Mouse (Mus musculus): ENCODE results near the gene Glb1l. TPM values are rescaled to one million over a fixed set of nuclear protein-coding genes. Genes with fewer than 3 reads are reported as not detected.
"Not testable (repeated sequence)": the region's sequence is repeated elsewhere in the genome, so short reads cannot be mapped to it uniquely, and the experiment has no call there.

The Glb1l gene
- total RNA-seq, 1 experiment from 2014 or later: 16.2 TPM

DNA sequence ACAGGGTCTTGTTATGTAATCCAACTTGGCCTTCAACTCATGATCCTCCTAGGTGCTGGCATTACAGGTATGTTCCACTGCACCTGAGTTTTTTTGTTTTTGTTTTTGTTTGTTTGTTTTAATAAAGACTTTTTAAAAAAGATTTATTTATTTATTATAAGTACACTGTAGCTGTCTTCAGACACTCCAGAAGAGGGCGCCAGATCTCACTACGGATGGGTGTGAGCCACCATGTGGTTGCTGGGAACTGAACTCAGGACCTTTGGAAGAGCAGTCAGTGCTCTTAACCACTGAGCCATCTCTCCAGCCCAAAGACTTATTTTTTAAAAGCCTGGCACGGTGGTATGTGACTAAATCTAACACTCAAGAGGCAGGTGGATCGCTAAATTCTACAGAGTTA, 21.9 kb upstream of the Glb1l start:
- ATAC-seq (ENCODE audit: extremely low read depth, insufficient number of reproducible peaks, low FRiP score, poor library complexity, severe bottlenecking): not testable (repeated sequence)

DNA sequence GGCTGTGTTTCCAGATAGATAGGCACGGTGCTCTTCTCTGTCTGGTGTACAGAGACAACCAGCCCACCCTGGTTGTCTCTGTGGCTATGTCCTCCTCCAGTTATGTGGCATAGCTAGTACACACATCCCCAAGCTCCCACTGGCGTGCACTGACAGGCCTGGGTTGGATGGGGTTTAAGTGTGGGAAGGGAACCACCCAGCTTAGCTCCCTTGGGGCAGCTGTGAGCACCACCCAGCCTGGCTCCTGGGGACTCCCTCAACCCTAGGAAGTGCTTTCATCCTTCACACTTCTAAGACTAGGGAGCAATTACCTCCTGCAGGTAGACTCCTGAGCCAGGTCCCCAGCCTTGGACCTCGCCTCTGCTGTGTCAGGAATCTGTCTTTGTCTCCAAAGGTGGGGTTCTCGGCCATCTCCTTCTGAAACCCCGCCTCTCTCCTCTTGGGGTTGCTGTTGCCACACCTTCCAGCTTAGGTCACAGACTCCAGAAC, 21.1 kb upstream of the Glb1l start, which contains the start of gene A630095N17Rik:
A630095N17Rik (minus strand) TSS at position 439 of the 489 bp plus-strand sequence.
- ATAC-seq (ENCODE audit: extremely low read depth, insufficient number of reproducible peaks, low FRiP score, poor library complexity, severe bottlenecking): no peak

DNA sequence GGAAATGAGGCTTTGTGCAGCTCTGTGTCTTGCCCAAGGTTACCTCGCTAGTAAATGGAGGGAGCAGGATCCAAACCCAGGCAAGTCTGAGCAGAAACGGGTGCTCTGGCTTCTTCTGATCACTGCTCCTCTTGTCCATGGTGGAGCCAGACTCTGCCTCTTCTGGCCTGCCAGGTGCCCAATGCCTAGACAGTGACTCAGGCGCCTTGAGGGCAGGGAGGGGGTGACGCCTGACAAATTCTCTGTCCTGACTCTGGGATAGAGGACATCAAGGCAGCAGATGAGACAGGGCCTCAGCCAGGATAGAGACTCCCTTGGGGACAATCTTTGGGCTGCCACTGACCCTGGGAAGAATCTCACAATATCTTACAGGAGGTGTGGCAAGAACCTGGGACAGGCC, 20.6 kb upstream of the Glb1l start:
- no peak for ATAC-seq (ENCODE audit: extremely low read depth, insufficient number of reproducible peaks, low FRiP score, poor library complexity, severe bottlenecking)

DNA sequence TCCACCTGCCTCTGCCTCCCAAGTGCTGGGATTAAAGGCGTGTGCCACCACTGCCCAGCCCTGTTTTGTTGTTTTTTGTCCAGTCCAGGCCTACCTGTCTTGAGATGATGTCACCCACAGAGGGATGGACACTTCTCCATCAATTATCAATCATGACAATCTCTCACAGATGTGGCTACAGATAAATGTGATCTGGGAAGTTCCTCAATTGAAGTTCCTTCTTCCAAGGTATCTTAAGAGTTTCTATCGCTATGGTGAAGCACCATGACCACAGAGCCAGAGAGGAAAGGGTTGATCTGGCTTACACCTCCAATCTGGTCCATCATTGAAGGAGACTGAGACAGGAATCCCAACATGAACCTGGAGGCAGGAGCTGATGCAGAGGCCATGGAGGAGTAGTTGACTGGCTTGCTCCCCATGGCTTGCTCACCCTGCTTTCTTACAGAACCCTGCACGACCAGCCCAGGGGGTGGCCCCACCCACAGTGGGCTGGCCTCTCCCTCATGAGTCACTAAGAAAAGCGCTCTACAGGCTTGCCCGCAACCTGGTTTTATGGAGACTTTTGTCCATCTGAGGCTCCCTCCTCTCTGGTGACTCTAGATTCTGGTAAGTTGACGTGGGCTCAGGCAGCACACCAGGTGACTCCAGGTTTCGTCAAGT, 19.9 kb upstream of the Glb1l start:
- ATAC-seq (ENCODE audit: extremely low read depth, insufficient number of reproducible peaks, low FRiP score, poor library complexity, severe bottlenecking): no peak

DNA sequence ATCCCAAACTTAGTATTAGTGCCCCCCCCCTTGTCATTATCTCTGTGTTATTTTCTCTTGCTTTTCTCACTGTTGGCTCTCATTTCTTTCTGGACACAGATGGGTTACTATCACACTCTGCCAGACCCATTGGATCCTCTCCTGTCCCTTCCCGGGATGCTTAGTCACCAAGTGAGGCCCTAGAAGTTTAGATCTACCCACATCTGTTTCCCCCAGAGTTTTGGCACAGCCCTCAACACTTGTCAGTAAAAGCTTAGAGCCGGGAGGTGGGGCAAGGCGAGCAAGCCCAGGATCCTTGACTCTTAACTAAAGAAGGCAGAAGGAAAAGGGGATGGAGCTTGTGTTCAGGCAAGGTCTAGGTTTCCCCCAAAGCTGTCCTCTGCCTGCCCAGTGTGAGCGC, 18.5 kb upstream of the Glb1l start:
- no peak for ATAC-seq (ENCODE audit: extremely low read depth, insufficient number of reproducible peaks, low FRiP score, poor library complexity, severe bottlenecking)

DNA sequence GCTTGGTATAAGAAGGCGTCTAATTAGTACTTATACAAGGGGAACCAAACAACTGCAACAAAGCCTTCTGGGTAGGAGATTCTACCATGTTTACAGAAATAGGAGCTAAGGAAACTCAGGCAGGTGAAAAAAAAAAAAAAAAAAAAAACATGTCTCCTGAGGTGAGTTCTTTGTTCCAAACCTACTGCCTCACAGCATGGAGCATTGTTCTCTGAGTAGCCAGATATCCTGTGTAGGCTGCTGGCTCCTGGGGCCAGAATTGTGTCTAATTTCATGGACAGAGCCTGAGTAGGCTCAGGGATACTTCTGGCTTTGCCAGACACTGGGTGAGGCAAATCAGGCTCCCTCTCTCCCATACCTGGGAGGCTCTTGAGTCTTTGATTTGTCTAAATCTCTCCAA, 17.0 kb upstream of the Glb1l start:
- no peak for ATAC-seq (ENCODE audit: extremely low read depth, insufficient number of reproducible peaks, low FRiP score, poor library complexity, severe bottlenecking)

DNA sequence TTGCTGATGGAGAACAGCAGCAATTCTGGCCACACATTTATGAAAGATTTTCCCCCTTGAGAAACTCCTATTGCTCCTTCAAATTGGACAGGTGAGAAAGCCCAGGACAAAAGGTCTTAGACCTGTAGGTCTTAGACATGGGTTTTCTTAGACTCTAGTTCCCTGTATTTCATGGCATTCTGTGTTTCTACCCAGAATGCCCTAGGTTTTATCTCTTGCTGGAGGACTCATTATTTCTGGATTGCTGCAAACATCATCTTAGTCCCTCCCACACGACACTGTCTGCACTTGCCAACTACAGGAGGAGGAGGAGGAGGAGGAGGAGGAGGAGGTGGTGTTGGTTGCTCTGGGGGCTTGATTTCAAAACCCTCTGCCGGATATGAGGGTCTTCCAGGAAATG, 15.5 kb upstream of the Glb1l start:
- no peak for ATAC-seq (ENCODE audit: extremely low read depth, insufficient number of reproducible peaks, low FRiP score, poor library complexity, severe bottlenecking)

DNA sequence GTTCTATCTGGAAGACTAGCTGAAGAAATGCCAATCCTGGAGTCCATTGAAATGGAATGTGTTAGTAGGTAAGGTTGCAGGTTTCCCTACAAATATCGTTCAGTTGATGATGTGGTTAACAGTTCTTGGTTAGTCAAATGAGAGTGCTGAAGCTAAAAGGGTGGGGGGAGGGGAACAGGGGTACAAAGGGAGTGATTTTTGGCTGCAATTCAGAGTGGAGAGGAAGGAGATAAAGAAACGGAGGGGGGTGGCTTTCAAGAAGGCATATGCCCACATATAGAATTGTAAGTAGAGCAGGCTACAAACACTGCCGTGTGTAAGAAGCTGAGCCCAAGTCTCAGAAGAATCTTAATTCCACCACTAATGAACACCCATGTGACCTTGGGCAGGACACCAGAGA, 14.9 kb upstream of the Glb1l start:
- ATAC-seq (ENCODE audit: extremely low read depth, insufficient number of reproducible peaks, low FRiP score, poor library complexity, severe bottlenecking): no peak

DNA sequence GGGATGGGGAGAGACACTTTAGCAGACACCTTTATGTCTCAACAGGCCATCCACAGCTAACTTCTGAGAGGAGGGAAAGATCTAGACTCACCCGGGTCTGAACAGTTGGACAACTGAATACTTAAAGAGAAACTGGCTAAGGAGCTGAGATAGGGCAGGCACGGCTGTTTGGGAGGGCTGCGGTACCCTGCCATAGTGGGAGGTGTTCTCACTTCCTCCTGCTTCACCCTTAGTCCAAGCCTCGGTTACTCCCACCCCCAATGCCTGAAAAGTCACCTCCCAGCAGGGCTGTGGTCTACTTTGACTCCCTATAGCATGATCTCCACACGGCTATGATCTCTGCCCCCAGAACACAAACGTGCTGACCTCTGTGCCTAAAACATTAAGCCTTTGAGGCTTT, 12.9 kb upstream of the Glb1l start:
- ATAC-seq (ENCODE audit: extremely low read depth, insufficient number of reproducible peaks, low FRiP score, poor library complexity, severe bottlenecking): no peak

DNA sequence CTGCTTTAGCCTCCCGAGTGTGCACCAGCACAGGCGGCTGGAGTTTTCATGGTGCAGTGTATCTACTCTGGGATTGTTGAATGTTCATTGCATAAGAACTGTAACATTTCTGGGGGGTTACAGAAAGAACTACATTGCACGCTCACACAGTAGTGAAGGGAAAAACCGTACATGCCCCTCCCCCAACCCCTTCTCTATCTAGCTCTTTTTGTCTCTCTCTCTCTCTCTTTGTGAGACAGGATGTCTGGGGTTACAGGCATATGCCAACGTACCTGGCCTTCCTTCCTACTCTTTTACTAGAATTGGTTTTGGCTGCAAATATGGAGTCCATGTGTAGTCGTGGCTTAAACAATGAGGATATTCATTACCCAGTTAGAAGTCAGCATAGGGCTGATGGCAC, 12.3 kb upstream of the Glb1l start:
- ATAC-seq (ENCODE audit: extremely low read depth, insufficient number of reproducible peaks, low FRiP score, poor library complexity, severe bottlenecking): no peak

DNA sequence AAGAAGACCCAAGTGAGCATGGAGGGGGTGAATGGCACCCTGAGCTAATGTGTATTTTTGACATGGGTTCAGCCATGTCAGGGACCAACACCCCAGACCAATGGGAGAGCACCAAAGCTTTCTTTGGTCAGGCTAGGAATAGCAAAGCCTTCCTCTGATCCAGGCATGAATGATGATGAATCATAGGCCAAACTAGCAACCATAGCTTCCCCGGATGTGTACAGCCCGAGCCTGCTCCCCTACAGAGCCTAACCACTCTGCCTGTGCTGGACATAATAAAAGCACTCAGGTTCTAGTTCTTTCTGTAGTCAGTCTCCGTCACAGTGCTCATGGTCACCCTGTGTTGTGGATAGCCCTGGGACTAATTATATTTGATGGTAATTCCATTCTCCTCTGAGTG, 10.9 kb upstream of the Glb1l start:
- no peak for ATAC-seq (ENCODE audit: extremely low read depth, insufficient number of reproducible peaks, low FRiP score, poor library complexity, severe bottlenecking)

DNA sequence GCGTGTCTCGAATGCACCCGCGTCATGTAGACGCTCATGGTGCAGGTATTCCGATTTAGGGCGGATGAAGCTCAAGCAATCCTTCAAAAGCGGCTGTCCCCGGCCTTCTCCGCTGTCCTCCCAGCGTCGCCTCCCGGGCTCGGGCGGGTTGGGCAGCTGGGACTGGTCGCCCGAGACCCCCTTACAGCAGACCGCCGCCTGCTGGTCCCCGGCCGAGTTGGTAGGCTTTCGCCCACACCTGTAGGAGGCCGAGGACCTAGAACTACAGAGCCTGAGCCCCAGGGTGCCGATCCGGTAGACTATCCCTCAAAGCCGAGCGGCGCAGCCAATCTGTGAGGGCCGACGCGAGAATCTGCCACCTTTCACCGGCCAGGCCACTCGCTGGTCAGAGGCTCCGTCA, 8.9 kb upstream of the Glb1l start, which contains the start of gene Tuba4a:
Tuba4a (minus strand) TSS at position 335 of the 400 bp plus-strand sequence.
- no peak for ATAC-seq (ENCODE audit: extremely low read depth, insufficient number of reproducible peaks, low FRiP score, poor library complexity, severe bottlenecking)

DNA sequence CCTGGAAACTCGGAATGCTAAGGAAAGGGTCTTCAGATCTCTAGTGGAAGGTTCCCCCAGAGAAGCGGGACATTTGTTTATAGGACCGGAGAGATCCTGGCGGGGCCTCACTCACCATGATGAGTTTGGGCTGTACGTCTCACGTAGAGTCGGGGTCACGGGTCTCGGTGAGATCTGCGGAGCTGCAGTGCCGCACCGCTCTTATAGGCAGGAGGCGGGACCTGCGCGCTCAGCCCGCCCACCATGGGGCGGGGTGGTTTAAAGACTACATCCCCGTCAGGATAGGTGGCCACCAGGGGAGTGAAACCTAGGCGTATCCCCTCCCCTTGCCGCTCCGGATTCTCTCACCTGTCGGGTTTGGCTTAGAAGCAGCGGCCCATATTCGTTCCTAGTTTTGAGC, 8.5 kb upstream of the Glb1l start:
- ATAC-seq (ENCODE audit: extremely low read depth, insufficient number of reproducible peaks, low FRiP score, poor library complexity, severe bottlenecking): peak; percentile 86

DNA sequence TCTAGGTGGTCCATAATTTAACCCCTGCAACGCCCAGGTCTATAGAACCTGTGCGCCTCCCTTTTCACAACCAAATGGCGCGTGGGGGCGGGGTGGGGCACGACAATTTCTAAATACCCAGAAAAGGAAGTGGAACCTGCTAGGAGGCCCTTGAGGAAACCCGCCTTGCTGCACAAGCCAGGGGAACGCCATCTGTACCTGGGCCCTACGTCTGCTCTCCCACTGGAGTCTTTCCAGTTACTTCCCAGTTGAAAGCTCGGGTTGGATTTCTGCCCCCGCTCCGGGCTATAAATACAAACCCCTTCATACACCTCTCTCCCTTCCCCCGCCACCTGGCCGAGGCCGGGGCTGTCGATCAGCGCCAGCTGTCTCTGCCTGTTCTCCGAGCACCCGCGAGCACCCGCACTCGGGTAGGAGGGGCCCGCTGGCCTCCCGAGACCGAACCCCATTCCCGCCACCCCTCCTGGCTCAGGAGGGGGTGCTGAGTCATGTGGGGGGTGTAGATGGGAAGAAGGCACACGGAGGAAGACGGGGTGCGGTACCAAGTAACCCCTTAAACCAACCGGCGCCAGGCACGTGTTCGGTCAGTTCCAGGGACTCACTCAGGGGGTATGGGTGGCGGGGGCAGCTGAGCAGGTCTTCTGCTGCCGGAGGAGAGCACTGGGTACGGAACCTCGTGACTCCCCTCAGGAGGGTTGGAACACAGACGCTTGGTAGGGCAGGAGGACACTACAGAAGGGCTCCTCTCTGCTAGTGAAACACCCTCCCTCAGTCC, 7.8 kb upstream of the Glb1l start:
- peak; percentile 37; the same call in 1 of the 2 replicates for ATAC-seq (ENCODE audit: extremely low read depth, insufficient number of reproducible peaks, low FRiP score, poor library complexity, severe bottlenecking)

DNA sequence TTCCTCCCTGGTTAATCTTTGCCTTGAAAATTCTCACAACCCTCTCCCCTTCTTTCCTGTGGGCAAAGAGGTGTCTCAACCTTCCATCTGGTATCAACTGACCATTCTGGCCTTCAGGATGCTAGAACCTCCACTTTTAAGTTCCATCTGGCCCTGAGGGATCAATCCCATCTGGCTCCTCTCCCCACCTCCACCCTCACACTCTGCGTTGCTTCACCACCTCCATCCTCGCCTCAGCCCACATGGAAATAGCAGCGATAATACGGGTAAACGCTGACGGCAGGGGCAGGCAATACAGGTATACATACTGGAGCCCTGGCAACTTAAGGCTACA, 7.2 kb upstream of the Glb1l start:
- ATAC-seq (ENCODE audit: extremely low read depth, insufficient number of reproducible peaks, low FRiP score, poor library complexity, severe bottlenecking): no peak

DNA sequence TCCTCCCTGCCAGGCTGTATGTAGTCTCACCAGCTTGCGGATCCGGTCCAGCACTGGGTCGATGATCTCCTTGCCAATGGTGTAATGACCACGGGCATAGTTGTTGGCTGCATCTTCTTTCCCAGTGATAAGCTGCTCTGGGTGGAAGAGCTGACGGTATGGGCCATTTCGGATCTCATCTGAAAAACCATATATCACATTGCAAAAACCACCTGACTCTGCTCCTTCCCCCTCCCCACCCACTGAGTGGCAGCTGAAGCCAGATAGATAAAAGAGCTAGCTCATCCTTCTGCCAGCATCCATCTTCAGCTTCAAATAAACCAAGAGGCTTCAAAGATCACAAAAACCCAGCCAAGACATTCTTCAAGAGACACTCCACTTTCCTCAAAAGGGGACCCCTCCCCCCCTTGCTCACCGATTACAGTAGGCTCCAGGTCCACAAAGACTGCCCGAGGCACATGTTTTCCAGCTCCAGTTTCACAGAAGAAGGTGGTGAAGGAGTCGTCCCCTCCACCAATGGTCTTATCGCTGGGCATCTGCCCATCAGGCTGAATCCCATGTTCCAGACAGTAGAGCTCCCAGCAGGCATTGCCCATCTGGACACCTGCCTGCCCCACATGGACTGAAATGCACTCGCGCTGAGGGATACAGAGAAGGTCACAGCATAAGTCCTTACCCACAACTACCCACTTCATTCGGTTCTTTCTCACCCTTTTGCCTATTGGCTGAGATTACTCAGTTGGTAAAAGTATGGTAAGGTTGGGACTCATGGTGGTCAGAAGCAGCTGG, 6.4 kb upstream of the Glb1l start:
- no peak for ATAC-seq (ENCODE audit: extremely low read depth, insufficient number of reproducible peaks, low FRiP score, poor library complexity, severe bottlenecking)

DNA sequence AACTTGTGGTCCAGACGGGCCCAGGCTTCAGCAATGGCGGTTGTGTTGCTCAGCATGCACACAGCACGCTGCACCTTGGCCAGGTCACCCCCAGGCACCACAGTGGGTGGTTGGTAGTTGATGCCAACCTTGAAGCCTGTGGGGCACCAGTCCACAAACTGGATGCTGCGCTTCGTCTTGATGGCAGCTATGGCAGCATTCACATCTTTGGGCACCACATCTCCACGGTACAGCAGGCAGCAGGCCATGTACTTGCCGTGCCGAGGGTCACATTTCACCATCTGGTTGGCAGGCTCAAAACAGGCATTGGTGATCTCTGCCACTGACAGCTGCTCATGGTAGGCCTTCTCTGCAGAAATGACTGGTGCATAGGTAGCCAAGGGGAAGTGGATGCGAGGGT, 5.2 kb upstream of the Glb1l start:
- ATAC-seq (ENCODE audit: extremely low read depth, insufficient number of reproducible peaks, low FRiP score, poor library complexity, severe bottlenecking): no peak

DNA sequence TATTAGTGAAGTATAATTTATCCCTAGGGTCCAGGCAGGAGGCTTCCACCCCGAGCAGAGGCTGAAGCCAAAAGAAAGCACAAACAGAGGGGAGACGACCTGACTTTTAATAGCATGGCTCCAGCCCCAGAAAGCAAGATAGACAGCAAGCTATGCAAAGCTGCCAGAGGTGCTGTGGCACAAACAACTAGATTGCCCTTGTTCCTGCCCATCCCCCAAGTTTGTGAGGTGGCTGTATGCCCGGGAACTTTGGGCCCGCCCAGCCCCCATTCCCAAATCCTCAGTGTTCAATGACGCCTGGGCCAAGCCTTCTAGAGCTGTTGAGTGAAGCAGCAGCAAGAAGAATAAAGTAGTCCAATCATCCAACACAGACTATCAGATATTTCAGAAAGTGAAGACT, 4.3 kb upstream of the Glb1l start:
- ATAC-seq (ENCODE audit: extremely low read depth, insufficient number of reproducible peaks, low FRiP score, poor library complexity, severe bottlenecking): no peak

DNA sequence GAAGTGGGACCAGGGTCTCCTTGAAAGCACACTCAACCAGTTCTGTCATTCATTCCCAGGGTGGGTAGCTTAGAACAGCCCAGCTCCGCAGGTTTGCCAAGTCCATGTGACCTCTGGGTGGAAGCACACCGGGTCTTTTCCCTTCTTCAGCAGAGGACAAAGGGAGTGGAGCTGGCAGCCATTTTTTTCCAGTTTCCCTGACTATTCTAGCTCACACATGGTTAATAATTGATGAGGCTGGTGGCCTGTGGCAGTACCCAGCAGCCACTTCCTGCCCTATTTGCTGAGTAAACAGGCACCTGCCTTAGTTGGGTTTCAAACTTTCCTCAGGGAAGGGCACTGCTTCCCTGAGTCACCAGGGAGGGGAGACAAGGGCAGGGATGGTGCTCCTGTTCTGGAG, 3.8 kb upstream of the Glb1l start:
- ATAC-seq (ENCODE audit: extremely low read depth, insufficient number of reproducible peaks, low FRiP score, poor library complexity, severe bottlenecking): no peak

DNA sequence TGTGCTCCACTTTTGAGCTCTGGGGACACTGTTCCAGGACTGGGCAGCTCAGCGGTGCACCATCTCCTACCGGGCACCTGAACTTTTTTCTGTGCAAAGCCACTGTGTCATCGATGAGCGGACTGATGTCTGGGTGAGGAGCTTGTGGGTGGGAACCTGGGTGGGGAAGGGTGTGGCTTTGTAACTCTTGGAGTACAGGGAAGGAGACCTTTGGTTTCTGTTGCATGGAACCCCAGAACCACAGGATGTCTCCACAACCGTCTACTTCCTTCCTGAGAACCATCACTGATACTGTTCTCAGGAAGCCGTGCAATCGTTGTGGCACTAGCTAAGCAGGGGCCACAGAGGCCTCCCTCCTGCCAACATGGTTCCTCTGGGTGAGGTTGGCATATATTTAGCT, 2.5 kb upstream of the Glb1l start:
- 0 out of 2 replicates have a peak, but pooled peaks have one; percentile 6 for ATAC-seq (ENCODE audit: extremely low read depth, insufficient number of reproducible peaks, low FRiP score, poor library complexity, severe bottlenecking)

Data from neutrophil, adult 5-6 weeks (primary cell).